Mouse (Mus musculus): ENCODE measurements around the gene Slc9a8. TPM values are rescaled to one million over a fixed set of nuclear protein-coding genes. Genes with fewer than 3 reads are reported as not detected.
A peak's percentile ranks its signal among the peaks of the same experiment; 100 is the strongest.
"Not testable (repeated sequence)": the region's sequence is repeated elsewhere in the genome, so short reads cannot be mapped to it uniquely, and the experiment has no call there.

The Slc9a8 gene
- polyA plus RNA-seq, 1 experiment from 2014 or later = 27.5 TPM

DNA sequence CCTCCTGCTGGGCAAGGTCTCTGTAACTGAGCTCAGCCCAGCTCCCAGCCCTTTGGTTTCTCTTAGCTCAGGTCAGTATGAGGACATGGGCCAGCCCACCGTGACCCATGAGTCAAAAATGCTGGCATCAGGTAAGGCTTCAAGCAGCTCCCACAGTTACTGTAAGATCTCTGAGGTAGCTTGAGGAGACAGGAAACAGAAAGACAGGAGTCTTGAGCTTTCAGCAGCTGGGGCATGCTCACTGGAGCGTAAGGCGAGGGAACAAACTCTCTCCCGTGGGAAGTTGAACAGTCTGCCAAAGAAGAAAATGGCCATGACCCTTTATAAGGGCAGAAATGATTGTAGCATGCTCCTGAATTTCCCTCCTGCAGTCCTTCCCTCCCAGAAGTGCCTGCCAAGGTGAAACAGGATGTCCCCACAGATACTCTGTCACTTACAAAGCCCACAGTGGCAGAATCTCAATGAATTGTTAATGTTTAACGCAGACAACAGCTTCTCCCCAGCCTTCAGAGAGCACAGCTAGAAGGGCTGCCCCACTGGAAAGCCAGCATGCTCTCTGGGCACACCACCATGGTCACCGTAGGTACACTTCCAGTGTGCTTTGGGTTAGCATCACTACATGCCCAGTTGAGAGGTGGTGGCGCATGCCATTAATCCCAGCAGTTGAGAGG lies 40.8 kb upstream of the Slc9a8 start:
- Histone ChIP-seq H3K36me3 (ENCODE audit: control insufficient read depth, insufficient read depth, low read length) (no peaks in the 10 kb centered on the region), H3K4me1 (ENCODE audit: control insufficient read depth, insufficient read depth, low read length) (peaks cover 12% of the 10 kb centered on the region; the same call in 1 of the 2 replicates), H3K27ac (ENCODE audit: low read length) (peak overlapping the region; percentile 66; the same call in 1 of the 2 replicates), H3K27me3 (ENCODE audit: control insufficient read depth, insufficient read depth, low read length) (no peaks in the 10 kb centered on the region), H3K4me3 (ENCODE audit: low read depth, low read length) (no peak overlapping the region), H3K4me2 (replicated peaks; ENCODE audit: low read depth, low read length) (no peak overlapping the region), H3K9ac (replicated peaks; ENCODE audit: low read depth, low read length) (no peak overlapping the region), H3K9me3 (ENCODE audit: control insufficient read depth, low read depth, low read length) (no peaks in the 10 kb centered on the region)
- 48% methylated on average over 7 of the region's 7 CpGs for WGBS
- no peak for ATAC-seq (ENCODE audit: insufficient number of reproducible peaks, insufficient read depth, low FRiP score, low read depth)

DNA sequence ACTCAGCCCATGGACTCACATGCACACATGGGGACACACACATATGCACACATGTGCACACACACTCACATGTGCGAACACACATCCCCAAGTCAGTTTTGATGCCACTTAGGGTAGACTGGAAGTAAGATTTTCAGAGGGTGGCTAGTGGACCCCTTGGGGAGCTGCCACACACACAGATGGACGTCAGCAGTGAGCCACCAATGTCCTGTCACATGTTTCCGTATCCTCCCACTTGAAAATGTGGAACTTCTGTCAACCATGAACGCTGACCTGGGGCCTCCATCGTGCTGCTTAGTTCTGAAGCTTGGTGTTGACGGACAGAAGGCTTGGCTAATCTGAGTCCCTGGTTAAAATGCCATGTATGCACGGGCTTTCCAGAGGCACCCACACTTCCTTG lies 39.9 kb upstream of the Slc9a8 start:
- no peaks in the 10 kb centered on the region for H3K27me3 ChIP-seq (ENCODE audit: control insufficient read depth, insufficient read depth, low read length)
- H3K4me3 ChIP-seq (ENCODE audit: low read depth, low read length) = no peak overlapping the region
- H3K4me2 ChIP-seq (replicated peaks; ENCODE audit: low read depth, low read length) = no peak overlapping the region
- no peak overlapping the region for H3K9ac ChIP-seq (replicated peaks; ENCODE audit: low read depth, low read length)
- no peaks in the 10 kb centered on the region for H3K9me3 ChIP-seq (ENCODE audit: control insufficient read depth, low read depth, low read length)
- 78% methylated on average over 7 of the region's 7 CpGs for WGBS
- ATAC-seq (ENCODE audit: insufficient number of reproducible peaks, insufficient read depth, low FRiP score, low read depth) = no peak
- peaks cover 12% of the 10 kb centered on the region; the same call in 1 of the 2 replicates for H3K4me1 ChIP-seq (ENCODE audit: control insufficient read depth, insufficient read depth, low read length)
- no peaks in the 10 kb centered on the region for H3K36me3 ChIP-seq (ENCODE audit: control insufficient read depth, insufficient read depth, low read length)
- H3K27ac ChIP-seq (ENCODE audit: low read length) = no peak overlapping the region

DNA sequence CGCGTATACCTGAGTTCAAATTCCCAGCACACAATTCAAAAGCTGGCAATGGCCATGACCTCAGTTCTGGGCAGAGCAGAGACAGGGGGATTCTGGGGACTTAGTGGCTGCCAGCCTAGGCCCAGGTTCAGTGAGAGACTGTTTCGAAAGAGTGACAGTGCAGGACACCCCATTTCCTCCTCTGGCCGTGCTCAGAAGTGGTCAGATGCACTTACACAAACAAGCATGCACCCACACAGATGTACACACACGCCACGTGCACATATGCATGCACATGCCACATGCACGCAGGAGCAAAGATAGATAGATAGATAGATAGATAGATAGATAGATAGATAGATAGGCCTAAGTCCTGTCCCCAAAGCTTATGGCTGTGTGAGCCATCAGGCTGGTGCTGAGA lies 39.1 kb upstream of the Slc9a8 start:
- peaks cover 12% of the 10 kb centered on the region; the same call in 1 of the 2 replicates for H3K4me1 ChIP-seq (ENCODE audit: control insufficient read depth, insufficient read depth, low read length)
- no peaks in the 10 kb centered on the region for H3K36me3 ChIP-seq (ENCODE audit: control insufficient read depth, insufficient read depth, low read length)
- H3K9ac ChIP-seq (replicated peaks; ENCODE audit: low read depth, low read length) = no peak overlapping the region
- no peak for ATAC-seq (ENCODE audit: insufficient number of reproducible peaks, insufficient read depth, low FRiP score, low read depth)
- 90% methylated on average over 7 of the region's 7 CpGs for WGBS
- no peaks in the 10 kb centered on the region for H3K9me3 ChIP-seq (ENCODE audit: control insufficient read depth, low read depth, low read length)
- no peak overlapping the region for H3K27ac ChIP-seq (ENCODE audit: low read length)
- no peak overlapping the region for H3K4me2 ChIP-seq (replicated peaks; ENCODE audit: low read depth, low read length)
- H3K4me3 ChIP-seq (ENCODE audit: low read depth, low read length) = no peak overlapping the region
- H3K27me3 ChIP-seq (ENCODE audit: control insufficient read depth, insufficient read depth, low read length) = no peaks in the 10 kb centered on the region

DNA sequence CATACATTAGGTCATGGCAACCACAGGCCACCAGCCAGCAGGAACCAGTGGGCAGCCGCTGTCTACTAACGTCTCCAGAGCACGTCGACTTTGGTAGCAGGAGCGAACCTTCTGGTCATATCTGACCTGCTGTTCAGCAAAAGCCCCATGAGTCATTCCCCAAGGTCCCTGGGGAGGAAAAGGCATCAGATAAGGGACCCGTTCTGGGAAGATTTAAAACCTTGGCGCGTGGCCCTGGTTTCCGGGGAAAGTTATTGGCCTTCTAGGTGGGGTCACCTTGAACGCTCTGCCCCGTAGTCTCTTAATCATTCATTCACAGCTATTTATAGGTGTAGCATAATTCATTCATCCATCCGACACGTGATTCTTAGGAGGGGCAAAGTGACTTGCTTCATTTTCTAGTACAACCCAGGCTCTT lies 37.8 kb upstream of the Slc9a8 start:
- no peak overlapping the region for H3K27ac ChIP-seq (ENCODE audit: low read length)
- no peaks in the 10 kb centered on the region for H3K36me3 ChIP-seq (ENCODE audit: control insufficient read depth, insufficient read depth, low read length)
- no peak overlapping the region for H3K4me3 ChIP-seq (ENCODE audit: low read depth, low read length)
- no peak overlapping the region for H3K9ac ChIP-seq (replicated peaks; ENCODE audit: low read depth, low read length)
- no peaks in the 10 kb centered on the region for H3K9me3 ChIP-seq (ENCODE audit: control insufficient read depth, low read depth, low read length)
- H3K4me2 ChIP-seq (replicated peaks; ENCODE audit: low read depth, low read length) = no peak overlapping the region
- peak; percentile 28; the same call in 1 of the 2 replicates for ATAC-seq (ENCODE audit: insufficient number of reproducible peaks, insufficient read depth, low FRiP score, low read depth)
- H3K27me3 ChIP-seq (ENCODE audit: control insufficient read depth, insufficient read depth, low read length) = no peaks in the 10 kb centered on the region
- 62% methylated on average over 13 of the region's 13 CpGs for WGBS
- peaks cover 4% of the 10 kb centered on the region; the same call in 1 of the 2 replicates for H3K4me1 ChIP-seq (ENCODE audit: control insufficient read depth, insufficient read depth, low read length)

DNA sequence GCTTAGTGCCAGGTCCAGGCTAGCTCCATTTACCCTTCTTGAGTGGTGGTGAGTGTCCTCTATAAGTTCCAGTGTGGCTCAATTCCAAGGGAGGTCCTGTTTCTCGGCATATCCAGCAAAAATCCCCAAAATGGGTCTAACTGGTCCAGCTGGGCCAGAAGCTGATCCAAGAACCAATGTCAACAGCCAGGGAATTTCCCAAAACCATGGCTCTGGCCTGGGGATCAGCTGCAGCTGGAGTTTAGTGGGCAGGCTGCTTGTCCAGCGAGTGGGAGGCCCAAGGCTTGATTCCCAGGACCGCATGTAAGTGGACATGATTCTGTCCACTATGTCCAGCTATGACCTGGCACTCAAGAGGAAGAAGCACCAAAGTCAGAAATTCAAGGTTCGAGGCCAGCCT lies 35.1 kb upstream of the Slc9a8 start:
- no peak overlapping the region for H3K4me2 ChIP-seq (replicated peaks; ENCODE audit: low read depth, low read length)
- no peaks in the 10 kb centered on the region for H3K4me1 ChIP-seq (ENCODE audit: control insufficient read depth, insufficient read depth, low read length)
- ATAC-seq (ENCODE audit: insufficient number of reproducible peaks, insufficient read depth, low FRiP score, low read depth) = no peak
- H3K4me3 ChIP-seq (ENCODE audit: low read depth, low read length) = no peak overlapping the region
- no peaks in the 10 kb centered on the region for H3K36me3 ChIP-seq (ENCODE audit: control insufficient read depth, insufficient read depth, low read length)
- no peaks in the 10 kb centered on the region; the same call in 1 of the 2 replicates for H3K9me3 ChIP-seq (ENCODE audit: control insufficient read depth, low read depth, low read length)
- H3K27me3 ChIP-seq (ENCODE audit: control insufficient read depth, insufficient read depth, low read length) = no peaks in the 10 kb centered on the region
- 86% methylated on average over 4 of the region's 4 CpGs for WGBS
- no peak overlapping the region for H3K9ac ChIP-seq (replicated peaks; ENCODE audit: low read depth, low read length)
- no peak overlapping the region for H3K27ac ChIP-seq (ENCODE audit: low read length)

DNA sequence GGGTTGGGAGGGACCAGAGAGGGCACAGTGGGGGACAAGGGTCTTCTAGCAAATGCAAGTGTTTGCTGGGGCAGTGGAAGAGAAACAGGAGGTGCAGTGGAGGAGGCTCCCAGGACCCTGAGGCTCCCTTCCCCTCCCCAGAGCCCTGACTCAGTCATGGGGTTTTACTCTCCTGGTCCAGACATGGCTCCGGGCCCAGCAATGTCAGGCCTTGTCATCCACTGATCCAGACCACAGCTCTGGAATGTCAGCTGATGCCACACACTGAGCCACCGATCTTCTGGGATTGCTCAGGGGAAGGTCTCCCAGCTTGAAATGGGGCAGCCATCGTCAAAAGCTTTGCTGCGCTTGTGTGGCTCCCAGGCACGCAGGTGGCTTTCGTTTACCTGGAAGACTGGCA lies 34.5 kb upstream of the Slc9a8 start:
- ATAC-seq (ENCODE audit: insufficient number of reproducible peaks, insufficient read depth, low FRiP score, low read depth) = no peak
- H3K27ac ChIP-seq (ENCODE audit: low read length) = no peak overlapping the region
- WGBS = 80% methylated on average over 6 of the region's 6 CpGs
- H3K4me2 ChIP-seq (replicated peaks; ENCODE audit: low read depth, low read length) = no peak overlapping the region
- no peak overlapping the region for H3K9ac ChIP-seq (replicated peaks; ENCODE audit: low read depth, low read length)
- H3K27me3 ChIP-seq (ENCODE audit: control insufficient read depth, insufficient read depth, low read length) = no peaks in the 10 kb centered on the region
- H3K4me3 ChIP-seq (ENCODE audit: low read depth, low read length) = no peak overlapping the region
- no peaks in the 10 kb centered on the region; the same call in 1 of the 2 replicates for H3K9me3 ChIP-seq (ENCODE audit: control insufficient read depth, low read depth, low read length)
- no peaks in the 10 kb centered on the region for H3K36me3 ChIP-seq (ENCODE audit: control insufficient read depth, insufficient read depth, low read length)
- H3K4me1 ChIP-seq (ENCODE audit: control insufficient read depth, insufficient read depth, low read length) = no peaks in the 10 kb centered on the region

DNA sequence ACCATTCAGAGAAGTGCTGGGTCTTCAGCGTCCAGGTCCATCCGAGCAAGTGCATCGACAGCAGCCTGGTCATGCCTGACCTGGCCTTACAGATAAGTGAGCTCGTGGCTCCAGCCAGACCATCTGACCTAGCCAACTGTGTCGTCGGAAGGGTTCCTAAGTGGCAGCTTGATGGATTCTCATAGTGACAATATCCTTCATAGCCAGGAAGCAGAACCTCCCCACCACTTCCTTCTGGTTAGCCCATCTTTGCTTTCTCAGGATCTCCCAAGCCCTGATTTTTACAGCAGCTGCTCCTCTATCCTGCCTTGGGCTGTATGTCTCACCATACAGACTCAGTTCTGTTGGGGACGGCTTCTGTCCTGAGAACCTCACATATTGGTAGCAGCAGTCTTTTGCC lies 27.1 kb upstream of the Slc9a8 start:
- Histone ChIP-seq H3K4me1 (ENCODE audit: control insufficient read depth, insufficient read depth, low read length) (no peaks in the 10 kb centered on the region), H3K36me3 (ENCODE audit: control insufficient read depth, insufficient read depth, low read length) (no peaks in the 10 kb centered on the region), H3K27me3 (ENCODE audit: control insufficient read depth, insufficient read depth, low read length) (no peaks in the 10 kb centered on the region), H3K27ac (ENCODE audit: low read length) (no peak overlapping the region), H3K4me3 (ENCODE audit: low read depth, low read length) (no peak overlapping the region), H3K4me2 (replicated peaks; ENCODE audit: low read depth, low read length) (no peak overlapping the region), H3K9me3 (ENCODE audit: control insufficient read depth, low read depth, low read length) (no peaks in the 10 kb centered on the region; the same call in 1 of the 2 replicates), H3K9ac (replicated peaks; ENCODE audit: low read depth, low read length) (no peak overlapping the region)
- WGBS = 73% methylated on average over 7 of the region's 7 CpGs
- ATAC-seq (ENCODE audit: insufficient number of reproducible peaks, insufficient read depth, low FRiP score, low read depth) = no peak

DNA sequence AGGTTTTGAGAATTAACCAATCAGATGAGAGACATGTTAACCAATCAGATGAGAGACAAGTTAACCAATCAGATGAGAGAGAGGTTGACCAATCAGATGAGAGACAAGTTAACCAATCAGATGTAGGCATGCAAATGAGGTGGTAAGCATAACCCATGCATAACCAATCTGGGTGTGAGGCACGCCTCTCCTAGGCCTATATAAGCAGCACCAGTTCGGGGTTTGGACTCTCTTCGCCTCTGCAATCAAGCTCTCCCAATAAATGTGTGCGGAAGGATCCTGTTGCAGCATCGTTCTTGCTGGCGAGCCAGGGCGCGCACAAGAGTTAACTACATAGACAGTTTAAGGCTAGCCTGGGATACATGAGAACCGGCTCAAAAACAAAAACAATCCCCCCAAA lies 25.1 kb upstream of the Slc9a8 start:
- not testable (repeated sequence) for H3K27me3 ChIP-seq (ENCODE audit: control insufficient read depth, insufficient read depth, low read length); H3K36me3 ChIP-seq (ENCODE audit: control insufficient read depth, insufficient read depth, low read length); H3K4me2 ChIP-seq (replicated peaks; ENCODE audit: low read depth, low read length); H3K9ac ChIP-seq (replicated peaks; ENCODE audit: low read depth, low read length); H3K9me3 ChIP-seq (ENCODE audit: control insufficient read depth, low read depth, low read length); H3K4me1 ChIP-seq (ENCODE audit: control insufficient read depth, insufficient read depth, low read length); H3K4me3 ChIP-seq (ENCODE audit: low read depth, low read length); ATAC-seq (ENCODE audit: insufficient number of reproducible peaks, insufficient read depth, low FRiP score, low read depth); H3K27ac ChIP-seq (ENCODE audit: low read length)
- 94% methylated on average over 9 of the region's 9 CpGs for WGBS

DNA sequence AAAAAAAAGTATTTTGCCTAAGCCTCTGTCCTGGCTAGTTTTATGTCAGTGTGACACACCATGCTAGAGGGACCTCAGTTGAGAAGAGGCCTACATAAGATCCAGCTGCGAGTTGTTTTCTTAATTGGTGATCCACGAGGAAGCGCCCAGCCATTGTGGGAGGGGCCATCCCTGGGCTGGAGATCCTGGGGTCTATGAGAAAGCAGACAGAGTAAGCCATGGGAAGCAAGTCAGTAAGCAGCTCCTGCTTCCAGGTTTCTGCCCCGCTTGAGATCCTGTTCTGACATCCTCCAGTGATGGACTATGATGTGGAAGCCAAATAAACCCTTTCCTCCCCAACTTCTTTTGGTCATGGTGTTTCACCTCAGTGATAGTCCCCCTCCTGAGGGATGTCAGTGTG lies 22.5 kb upstream of the Slc9a8 start:
- H3K36me3 ChIP-seq (ENCODE audit: control insufficient read depth, insufficient read depth, low read length) = no peaks in the 10 kb centered on the region
- no peaks in the 10 kb centered on the region for H3K9me3 ChIP-seq (ENCODE audit: control insufficient read depth, low read depth, low read length)
- no peak overlapping the region for H3K9ac ChIP-seq (replicated peaks; ENCODE audit: low read depth, low read length)
- H3K27me3 ChIP-seq (ENCODE audit: control insufficient read depth, insufficient read depth, low read length) = no peaks in the 10 kb centered on the region
- 39% methylated on average over 4 of the region's 4 CpGs for WGBS
- H3K4me2 ChIP-seq (replicated peaks; ENCODE audit: low read depth, low read length) = no peak overlapping the region
- no peak for ATAC-seq (ENCODE audit: insufficient number of reproducible peaks, insufficient read depth, low FRiP score, low read depth)
- H3K27ac ChIP-seq (ENCODE audit: low read length) = no peak overlapping the region
- no peaks in the 10 kb centered on the region for H3K4me1 ChIP-seq (ENCODE audit: control insufficient read depth, insufficient read depth, low read length)
- H3K4me3 ChIP-seq (ENCODE audit: low read depth, low read length) = no peak overlapping the region
